Mouse (Mus musculus): ENCODE results near the gene Ildr2. TPM values are rescaled to one million over a fixed set of nuclear protein-coding genes. Genes with fewer than 3 reads are reported as not detected.

Ildr2 gene
- 1.2 TPM in 2 replicates for polyA plus RNA-seq (2015; fragmentation: Nextera tagmentation; extraction: Ambion mirVana)

DNA sequence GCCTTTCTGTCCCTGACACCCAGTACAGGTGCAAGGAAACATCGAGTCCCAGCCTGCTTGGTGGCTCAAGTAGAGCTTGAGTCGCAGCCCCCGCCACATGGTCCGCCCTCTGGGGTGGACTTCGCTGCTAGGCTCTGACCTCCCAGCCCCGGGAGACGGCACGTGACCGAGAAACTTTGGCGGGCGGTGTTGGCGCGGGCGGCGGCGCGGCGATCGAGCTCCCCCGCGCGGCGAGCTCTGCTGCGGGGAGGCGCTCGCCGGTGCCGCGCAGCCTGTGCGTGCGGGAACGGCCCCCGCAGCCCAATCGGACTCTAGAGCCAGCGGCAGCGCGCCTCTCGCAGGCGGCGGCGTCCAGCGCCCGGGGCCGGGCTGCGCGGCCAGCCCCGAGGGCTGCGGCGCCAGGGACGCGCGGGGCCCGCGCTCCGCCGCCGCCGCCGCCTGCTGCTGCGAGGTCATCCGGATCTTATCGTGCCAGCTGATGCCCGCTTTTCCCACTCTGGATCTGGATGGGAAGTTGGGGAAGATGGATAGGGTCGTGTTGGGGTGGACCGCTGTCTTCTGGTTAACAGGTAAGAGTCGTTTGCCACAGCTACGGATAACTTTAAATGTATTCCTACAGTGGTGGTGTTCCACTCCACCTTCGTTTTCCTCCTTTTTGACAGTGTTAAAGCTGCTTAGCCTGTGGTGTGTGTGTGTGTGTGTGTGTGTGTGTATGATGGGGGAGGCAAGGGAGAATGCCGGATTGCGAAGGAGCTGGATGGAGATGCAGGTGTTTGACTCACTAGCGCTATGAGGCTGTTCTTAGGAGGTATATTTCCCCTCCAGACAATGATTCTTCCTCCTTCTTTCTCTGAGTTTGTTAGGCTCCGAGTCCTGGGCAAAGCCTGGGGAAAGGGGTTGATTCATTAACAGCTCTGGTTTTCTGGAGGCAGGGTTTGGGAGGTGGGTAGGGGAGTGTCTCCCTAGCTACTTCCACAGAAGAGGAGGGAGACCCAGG is at the start of gene Ildr2:
Gene Ildr2, plus strand, starts transcription at position 242 of the 997 bp plus-strand sequence.
- ATAC-seq (ENCODE audit: extremely low read depth, insufficient number of reproducible peaks, low FRiP score, low TSS enrichment), result no peak
- no peak within 1 kb of the TSS for H3K27ac ChIP-seq (replicated peaks)
- H3K9me3 ChIP-seq, result no peaks in the 10 kb centered on the region
- H3K4me2 ChIP-seq, result peak within 1 kb of the TSS; percentile 93
- peaks cover 61% of the 10 kb centered on the region for H3K27me3 ChIP-seq (replicated peaks)
- no peaks in the 10 kb centered on the region for H3K36me3 ChIP-seq
- peak within 1 kb of the TSS; percentile 64 for H3K4me3 ChIP-seq
- peak within 1 kb of the TSS; percentile 82 for H3K9ac ChIP-seq
- peaks cover 23% of the 10 kb centered on the region for H3K4me1 ChIP-seq
- under 1% methylated on average over 71 of the region's 72 CpGs for WGBS

DNA sequence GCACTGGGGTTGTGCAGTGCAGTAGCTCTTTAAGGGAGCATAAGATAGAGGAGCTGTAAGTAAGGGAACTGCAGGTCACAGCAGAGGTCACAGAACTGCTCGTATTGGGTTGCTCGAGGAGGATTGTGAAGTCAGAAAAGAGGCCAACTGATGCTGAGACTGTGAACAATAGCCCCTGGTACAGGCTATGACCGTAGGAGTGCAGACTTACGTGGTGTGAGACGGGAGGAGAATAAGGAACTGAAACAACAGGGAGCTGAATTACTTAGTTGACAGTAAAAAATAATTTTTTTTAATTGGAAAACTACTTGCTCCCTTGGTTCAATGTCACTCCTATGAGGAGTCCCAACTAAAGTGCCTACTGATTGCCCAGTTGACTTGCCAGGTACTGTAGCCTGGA is 49.8 kb upstream of the Ildr2 start:
- H3K4me3 ChIP-seq, result no peak overlapping the region
- WGBS, result 52% methylated on average over 5 of the region's 5 CpGs
- no peaks in the 10 kb centered on the region for H3K9me3 ChIP-seq
- H3K4me1 ChIP-seq, result peaks cover under 1% of the 10 kb centered on the region; the same call in 1 of the 2 replicates
- H3K27ac ChIP-seq (replicated peaks), result no peak overlapping the region
- no peaks in the 10 kb centered on the region for H3K36me3 ChIP-seq
- H3K27me3 ChIP-seq (replicated peaks), result no peaks in the 10 kb centered on the region
- no peak overlapping the region for H3K4me2 ChIP-seq
- H3K9ac ChIP-seq, result no peak overlapping the region
- no peak for ATAC-seq (ENCODE audit: extremely low read depth, insufficient number of reproducible peaks, low FRiP score, low TSS enrichment)

DNA sequence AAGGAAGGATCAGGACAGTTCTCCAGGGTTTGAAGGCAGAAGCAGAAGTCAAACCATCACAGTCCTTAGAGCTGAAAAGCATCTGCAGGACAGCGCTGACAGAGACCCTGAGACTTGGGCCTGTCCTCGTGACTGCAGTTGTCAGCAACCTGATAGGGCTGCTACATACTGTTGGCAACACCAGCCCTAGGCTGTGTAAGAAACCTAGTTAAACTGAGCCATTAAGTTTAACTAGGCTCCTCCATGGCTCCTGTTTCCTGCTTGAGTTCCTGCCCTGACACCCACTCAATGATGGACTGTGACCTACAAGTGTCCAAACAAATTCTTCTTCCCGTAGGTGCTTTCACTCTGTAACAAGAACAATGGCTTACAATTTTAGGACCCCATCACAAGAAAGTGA is 48.8 kb upstream of the Ildr2 start:
- H3K9me3 ChIP-seq, result no peaks in the 10 kb centered on the region
- H3K27ac ChIP-seq (replicated peaks), result no peak overlapping the region
- ATAC-seq (ENCODE audit: extremely low read depth, insufficient number of reproducible peaks, low FRiP score, low TSS enrichment), result no peak
- no peak overlapping the region for H3K4me3 ChIP-seq
- 54% methylated on average over 3 of the region's 3 CpGs for WGBS
- no peak overlapping the region for H3K9ac ChIP-seq
- H3K4me1 ChIP-seq, result peaks cover 3% of the 10 kb centered on the region; the same call in 1 of the 2 replicates
- no peaks in the 10 kb centered on the region for H3K36me3 ChIP-seq
- H3K27me3 ChIP-seq (replicated peaks), result no peaks in the 10 kb centered on the region
- no peak overlapping the region for H3K4me2 ChIP-seq

DNA sequence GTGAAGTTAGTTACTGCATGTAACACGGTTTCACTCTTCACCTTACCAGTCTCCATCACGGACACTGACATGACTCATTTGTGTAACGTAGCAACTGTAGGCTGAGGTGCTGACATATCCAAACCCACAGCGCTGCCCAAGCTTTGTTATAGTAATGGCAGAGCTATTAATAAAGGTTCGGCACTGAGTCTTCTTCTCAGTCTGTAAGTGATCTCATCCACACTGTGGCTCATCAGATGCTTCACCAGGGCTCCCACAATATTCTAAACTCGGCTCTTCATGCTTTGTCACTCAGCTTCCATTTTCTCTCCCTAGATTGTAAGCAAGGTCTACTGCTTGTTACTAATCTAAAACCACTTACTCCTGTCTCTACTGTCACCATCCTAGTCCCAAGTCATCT is 44.6 kb upstream of the Ildr2 start:
- no peak overlapping the region for H3K4me2 ChIP-seq
- H3K4me3 ChIP-seq, result no peak overlapping the region
- 58% methylated on average over 6 of the region's 6 CpGs for WGBS
- H3K36me3 ChIP-seq, result no peaks in the 10 kb centered on the region
- H3K27me3 ChIP-seq (replicated peaks), result no peaks in the 10 kb centered on the region
- H3K9ac ChIP-seq, result no peak overlapping the region
- no peak overlapping the region for H3K27ac ChIP-seq (replicated peaks)
- ATAC-seq (ENCODE audit: extremely low read depth, insufficient number of reproducible peaks, low FRiP score, low TSS enrichment), result no peak
- no peaks in the 10 kb centered on the region for H3K9me3 ChIP-seq
- peaks cover 3% of the 10 kb centered on the region; the same call in 1 of the 2 replicates for H3K4me1 ChIP-seq

DNA sequence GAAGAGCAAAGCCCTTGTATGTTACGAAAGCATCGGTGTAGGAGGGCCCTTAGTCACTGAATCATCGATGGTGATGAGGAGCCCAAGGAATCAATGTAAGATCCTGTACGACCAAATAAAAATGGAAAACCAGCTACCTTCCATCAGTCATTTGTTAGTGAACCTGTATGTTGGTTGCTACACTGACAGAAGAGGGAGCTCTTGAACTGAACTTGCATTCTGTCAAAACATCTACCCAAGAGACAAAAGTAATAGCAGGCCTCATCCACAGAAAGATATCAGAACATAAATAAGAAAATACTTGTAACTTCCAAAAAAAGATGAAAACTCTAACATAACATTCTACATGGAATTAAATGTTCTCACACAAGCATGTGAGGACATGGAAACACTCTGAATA is 39.8 kb upstream of the Ildr2 start:
- Histone ChIP-seq H3K4me3 (no peak overlapping the region), H3K27me3 (replicated peaks) (no peaks in the 10 kb centered on the region), H3K4me1 (peaks cover 3% of the 10 kb centered on the region; the same call in 1 of the 2 replicates), H3K4me2 (no peak overlapping the region), H3K27ac (replicated peaks) (no peak overlapping the region), H3K36me3 (no peaks in the 10 kb centered on the region), H3K9me3 (no peaks in the 10 kb centered on the region), H3K9ac (no peak overlapping the region)
- no peak for ATAC-seq (ENCODE audit: extremely low read depth, insufficient number of reproducible peaks, low FRiP score, low TSS enrichment)
- 71% methylated on average over 4 of the region's 4 CpGs for WGBS

DNA sequence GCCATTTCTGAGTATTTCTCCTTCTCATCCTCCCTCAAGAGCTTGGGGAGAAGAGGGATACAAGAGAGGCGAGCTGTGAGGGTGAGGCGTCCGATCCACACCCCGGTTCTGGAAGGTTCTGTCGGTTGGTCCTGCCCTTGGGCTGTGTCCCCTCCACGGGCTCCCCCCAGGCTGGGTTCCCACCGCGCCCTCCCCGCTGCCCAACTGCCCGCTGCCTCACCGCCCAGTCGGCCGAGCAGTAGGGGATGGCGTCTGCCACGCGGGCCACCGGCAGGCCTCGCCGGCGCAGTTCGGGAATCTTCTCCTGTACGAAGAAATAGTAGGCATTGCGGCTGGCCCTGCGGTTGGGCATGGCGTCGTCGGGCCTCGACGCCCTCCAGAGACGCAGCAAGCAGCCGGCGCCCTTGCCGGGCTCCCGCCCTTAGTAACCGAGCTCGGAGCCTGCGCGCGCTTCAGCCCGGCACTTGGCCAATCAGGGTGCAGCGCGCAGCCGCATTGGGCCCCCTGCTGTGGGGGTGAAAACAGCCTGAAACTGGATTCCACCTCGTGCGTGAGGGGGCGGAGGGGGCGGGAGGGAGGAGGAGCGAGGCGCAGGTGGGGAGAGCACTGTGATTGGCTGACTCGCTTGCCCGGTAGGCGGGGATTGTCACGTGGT is 15.5 kb upstream of the Ildr2 start, which contains the start of gene Mael:
Gene Mael, minus strand, starts transcription at position 433 of the 655 bp plus-strand sequence.
- Histone ChIP-seq H3K4me3 (no peak within 1 kb of the TSS), H3K4me2 (no peak within 1 kb of the TSS), H3K27ac (replicated peaks) (no peak within 1 kb of the TSS), H3K4me1 (no peaks in the 10 kb centered on the region), H3K36me3 (no peaks in the 10 kb centered on the region), H3K9me3 (peaks cover 8% of the 10 kb centered on the region), H3K27me3 (replicated peaks) (no peaks in the 10 kb centered on the region), H3K9ac (no peak within 1 kb of the TSS)
- WGBS, result 75% methylated on average over 53 of the region's 53 CpGs
- no peak for ATAC-seq (ENCODE audit: extremely low read depth, insufficient number of reproducible peaks, low FRiP score, low TSS enrichment)

DNA sequence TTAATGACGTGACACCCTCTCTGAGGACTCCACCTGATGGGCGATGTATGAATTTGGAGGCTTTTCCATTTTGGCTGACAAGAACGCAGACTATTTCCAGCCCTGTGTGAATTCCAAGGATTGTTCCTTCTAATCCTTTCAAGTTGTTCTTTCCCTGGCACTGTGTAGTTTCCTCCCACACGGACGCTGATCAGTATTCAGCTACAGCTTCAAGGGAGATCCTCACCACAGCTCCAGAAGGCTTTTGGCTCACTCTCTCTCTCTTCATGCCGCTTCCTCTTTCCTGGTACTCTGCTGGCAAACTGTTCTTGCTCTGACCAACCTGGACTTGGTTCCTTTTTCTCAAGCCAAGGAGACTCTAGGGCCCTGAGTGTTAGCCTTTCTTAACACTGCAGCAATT is 9.7 kb upstream of the Ildr2 start:
- no peak overlapping the region for H3K9ac ChIP-seq
- 61% methylated on average over 6 of the region's 6 CpGs for WGBS
- peaks cover 7% of the 10 kb centered on the region; the same call in 1 of the 2 replicates for H3K4me1 ChIP-seq
- ATAC-seq (ENCODE audit: extremely low read depth, insufficient number of reproducible peaks, low FRiP score, low TSS enrichment), result no peak
- H3K36me3 ChIP-seq, result no peaks in the 10 kb centered on the region
- no peaks in the 10 kb centered on the region for H3K9me3 ChIP-seq
- no peak overlapping the region for H3K27ac ChIP-seq (replicated peaks)
- H3K27me3 ChIP-seq (replicated peaks), result 0 out of 2 replicates have a peak, but pooled peaks cover 2% of the 10 kb centered on the region
- no peak overlapping the region for H3K4me2 ChIP-seq
- H3K4me3 ChIP-seq, result no peak overlapping the region

DNA sequence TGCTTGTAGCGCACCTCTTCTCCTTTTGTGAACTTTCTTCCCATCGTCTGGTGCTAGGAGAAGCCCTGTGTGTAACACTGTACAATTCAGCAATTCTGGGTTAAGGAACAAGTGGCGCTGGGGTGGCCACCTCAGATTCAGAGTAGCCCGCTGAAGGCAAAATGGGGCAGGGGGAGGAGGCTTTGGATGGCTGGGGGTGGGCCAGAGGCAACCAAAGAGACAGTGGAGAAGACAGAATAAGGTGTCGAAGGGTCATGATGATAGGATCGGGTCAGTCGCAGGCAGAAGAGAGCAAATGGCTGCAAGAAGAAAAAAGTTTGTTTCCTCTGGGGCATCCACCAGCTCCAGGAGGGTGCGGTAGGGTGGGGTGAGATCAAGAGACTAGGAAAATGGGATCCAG is 1.2 kb downstream of the Ildr2 start:
- Histone ChIP-seq H3K36me3 (no peaks in the 10 kb centered on the region), H3K27me3 (replicated peaks) (peaks cover 61% of the 10 kb centered on the region), H3K9me3 (no peaks in the 10 kb centered on the region), H3K4me3 (peak overlapping the region; percentile 64), H3K9ac (no peak overlapping the region), H3K4me1 (peaks cover 21% of the 10 kb centered on the region), H3K4me2 (peak overlapping the region; percentile 93), H3K27ac (replicated peaks) (no peak overlapping the region)
- ATAC-seq (ENCODE audit: extremely low read depth, insufficient number of reproducible peaks, low FRiP score, low TSS enrichment), result no peak
- 33% methylated on average over 8 of the region's 8 CpGs for WGBS

DNA sequence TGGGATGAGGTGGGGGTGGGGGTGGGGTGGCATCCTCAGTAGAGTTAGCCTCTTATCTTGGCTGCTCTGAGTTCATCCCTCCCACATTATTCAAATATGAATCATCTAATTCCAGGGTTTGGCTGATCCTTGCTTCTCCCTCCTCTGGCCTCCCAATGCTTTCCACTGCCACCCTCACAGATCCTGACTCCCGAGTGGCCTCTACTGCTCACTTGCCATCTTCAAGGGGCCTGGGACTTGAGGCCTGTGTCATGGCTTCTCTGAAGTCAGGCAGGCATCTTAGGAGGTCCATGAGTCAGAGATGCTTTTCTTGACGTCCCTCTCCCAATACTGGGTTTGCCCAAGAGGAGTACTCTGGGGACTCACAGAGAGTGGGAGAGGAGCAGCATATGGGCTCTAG is 1.7 kb downstream of the Ildr2 start:
- 33% methylated on average over 2 of the region's 2 CpGs for WGBS
- H3K36me3 ChIP-seq, result no peaks in the 10 kb centered on the region
- H3K27ac ChIP-seq (replicated peaks), result 0 out of 2 replicates have a peak overlapping the region, but pooled peaks have one; percentile 3
- 0 out of 2 replicates have a peak, but pooled peaks have one; percentile 37 for ATAC-seq (ENCODE audit: extremely low read depth, insufficient number of reproducible peaks, low FRiP score, low TSS enrichment)
- H3K4me3 ChIP-seq, result no peak overlapping the region
- H3K27me3 ChIP-seq (replicated peaks), result peaks cover 61% of the 10 kb centered on the region
- no peak overlapping the region for H3K9ac ChIP-seq
- H3K9me3 ChIP-seq, result no peaks in the 10 kb centered on the region
- peaks cover 21% of the 10 kb centered on the region for H3K4me1 ChIP-seq
- H3K4me2 ChIP-seq, result peak overlapping the region; percentile 93; the same call in 1 of the 2 replicates

DNA sequence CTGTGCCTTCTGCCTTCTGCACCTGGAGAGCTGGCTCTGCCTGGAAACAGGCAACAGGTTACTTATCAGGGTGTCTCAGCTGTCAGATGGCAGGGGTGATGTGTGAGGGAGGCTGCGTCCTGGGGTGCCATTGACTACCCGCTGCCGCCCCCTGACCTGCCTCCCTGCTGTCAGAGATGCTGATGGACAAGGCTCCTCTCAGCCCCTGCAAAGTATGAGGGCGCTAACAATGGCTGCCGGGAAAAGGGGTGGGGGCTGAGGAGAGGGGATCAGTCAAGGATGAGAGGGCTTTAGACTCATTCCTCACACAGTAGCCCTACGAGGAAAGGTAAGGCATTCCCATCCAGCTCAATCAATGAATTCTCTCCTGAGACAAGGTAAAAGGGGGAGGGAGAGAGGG is 2.4 kb downstream of the Ildr2 start:
- 15% methylated on average over 6 of the region's 6 CpGs for WGBS
- H3K9ac ChIP-seq, result no peak overlapping the region
- no peak overlapping the region for H3K27ac ChIP-seq (replicated peaks)
- H3K27me3 ChIP-seq (replicated peaks), result peaks cover 61% of the 10 kb centered on the region
- no peaks in the 10 kb centered on the region for H3K36me3 ChIP-seq
- H3K4me1 ChIP-seq, result peaks cover 21% of the 10 kb centered on the region
- no peaks in the 10 kb centered on the region for H3K9me3 ChIP-seq
- ATAC-seq (ENCODE audit: extremely low read depth, insufficient number of reproducible peaks, low FRiP score, low TSS enrichment), result no peak
- H3K4me3 ChIP-seq, result no peak overlapping the region
- peak overlapping the region; percentile 93; the same call in 1 of the 2 replicates for H3K4me2 ChIP-seq

DNA sequence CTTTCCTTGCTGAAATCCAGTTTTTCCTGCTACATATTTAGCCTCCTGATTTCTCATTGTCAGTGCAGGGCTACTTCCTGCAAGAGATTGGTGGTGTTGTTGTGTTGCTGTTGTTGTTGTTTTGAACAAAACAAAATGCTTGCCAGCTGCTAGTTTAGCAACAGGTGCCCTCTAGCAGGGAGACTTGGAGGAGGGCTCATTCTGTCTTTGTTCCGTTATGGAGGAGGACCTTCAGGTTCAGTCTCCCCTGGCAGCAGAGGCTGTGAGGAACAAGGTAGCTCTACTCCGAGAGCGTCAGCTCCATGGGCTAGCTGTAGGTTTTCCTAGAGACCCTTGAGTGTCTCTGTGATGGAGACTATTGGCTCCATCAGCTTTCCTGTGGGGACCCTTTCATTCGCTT is 3.0 kb downstream of the Ildr2 start:
- no peaks in the 10 kb centered on the region for H3K36me3 ChIP-seq
- no peak overlapping the region for H3K4me3 ChIP-seq
- H3K4me1 ChIP-seq, result peaks cover 21% of the 10 kb centered on the region
- no peak overlapping the region for H3K4me2 ChIP-seq
- H3K27me3 ChIP-seq (replicated peaks), result peaks cover 57% of the 10 kb centered on the region
- 74% methylated on average over 4 of the region's 4 CpGs for WGBS
- H3K9me3 ChIP-seq, result no peaks in the 10 kb centered on the region
- ATAC-seq (ENCODE audit: extremely low read depth, insufficient number of reproducible peaks, low FRiP score, low TSS enrichment), result no peak
- no peak overlapping the region for H3K9ac ChIP-seq
- no peak overlapping the region for H3K27ac ChIP-seq (replicated peaks)
